Mouse (Mus musculus) kidney, adult 2 months (tissue): ENCODE measurements at regions not wholly inside any gene's neighbourhood (a gene's known extent, or its start where the extent isn't known, plus 50 kb on each side); places are given as distances from the start of the nearest gene placed in this dataset.

Experiments used
- DNase-seq: peaks from one replicate; pipeline ENCODE4 v3.0.0; 2021
- H3K27ac ChIP-seq: fragments of 200-500 bp; 2 replicates; pipeline ENCODE4 v1.5.1; 2012; ENCODE audit warnings: low read depth, low read length, control low read depth, inconsistent platforms; ENCODE audit not compliant: insufficient read depth
- H3K27me3 ChIP-seq: fragments of 200-500 bp; replicated peaks from 2 replicates; pipeline ENCODE4 v1.6.1; 2012; ENCODE audit warnings: mild to moderate bottlenecking, moderate library complexity, low read length, inconsistent platforms; ENCODE audit not compliant: control insufficient read depth, insufficient read depth
- H3K36me3 ChIP-seq: fragments of 200-500 bp; 2 replicates; pipeline ENCODE4 v1.6.1; 2012; ENCODE audit warnings: mild to moderate bottlenecking, moderate library complexity, low read length, inconsistent platforms; ENCODE audit not compliant: control insufficient read depth, insufficient read depth
- H3K4me1 ChIP-seq: fragments of 200-500 bp; 2 replicates; pipeline ENCODE4 v1.6.1; 2011; ENCODE audit warnings: low read length; ENCODE audit not compliant: control insufficient read depth, insufficient read depth
- H3K4me3 ChIP-seq: fragments of 200-500 bp; 2 replicates; pipeline ENCODE4 v1.5.1; 2011; ENCODE audit warnings: mild to moderate bottlenecking, low read depth, low read length, control low read depth; ENCODE audit not compliant: insufficient read depth
- CTCF ChIP-seq: fragments of 200-500 bp; conservative IDR thresholded peaks from 2 replicates; pipeline ENCODE4 v1.5.1; 2011; ENCODE audit warnings: low read depth, mild to moderate bottlenecking, control low read depth, low read length, moderate library complexity, mixed read lengths; ENCODE audit not compliant: insufficient read depth, insufficient read length
- POLR2A ChIP-seq: fragments of 200-500 bp; IDR thresholded peaks from one replicate; pipeline ENCODE4 v1.6.1; 2011; ENCODE audit warnings: low read depth, low read length, control low read depth
- WGBS: fragments of 180-500 bp; shearing (Covaris S2); methylation state at CpG from one replicate; pipeline ENCODE4 v1.1.7; 2018; 5-methylcytosine and 5-hydroxymethylcytosine counted together

DNA sequence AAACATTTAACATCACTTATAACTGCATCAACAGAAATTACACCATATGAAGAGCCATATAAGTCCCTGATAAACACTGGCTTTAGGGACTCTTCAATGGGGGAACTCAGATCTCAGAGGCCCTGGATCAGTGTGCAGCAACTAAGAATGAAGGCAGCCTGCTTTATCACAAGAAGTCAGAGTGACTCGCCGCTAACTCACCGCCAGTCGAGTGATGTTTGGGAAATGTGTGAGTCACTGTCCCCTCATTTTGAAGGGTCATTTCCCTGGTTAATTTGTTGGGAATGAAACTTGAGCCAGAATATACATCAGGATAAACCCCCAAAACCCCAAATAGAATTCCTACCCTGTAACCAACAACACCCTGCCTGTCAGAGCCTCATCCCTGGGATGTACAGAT lies 208.5 kb upstream of the Spdye4c start:
- H3K27ac ChIP-seq, result no peak overlapping the region
- H3K4me3 ChIP-seq, result no peak overlapping the region
- no peak for DNase-seq
- no peaks in the 10 kb centered on the region for H3K36me3 ChIP-seq
- WGBS, result 74% methylated on average over 4 of the region's 4 CpGs
- H3K27me3 ChIP-seq, result no peaks in the 10 kb centered on the region
- TF ChIP-seq CTCF, result no peak
- no peak for TF ChIP-seq POLR2A
- H3K4me1 ChIP-seq, result peaks cover 3% of the 10 kb centered on the region; the same call in 1 of the 2 replicates

DNA sequence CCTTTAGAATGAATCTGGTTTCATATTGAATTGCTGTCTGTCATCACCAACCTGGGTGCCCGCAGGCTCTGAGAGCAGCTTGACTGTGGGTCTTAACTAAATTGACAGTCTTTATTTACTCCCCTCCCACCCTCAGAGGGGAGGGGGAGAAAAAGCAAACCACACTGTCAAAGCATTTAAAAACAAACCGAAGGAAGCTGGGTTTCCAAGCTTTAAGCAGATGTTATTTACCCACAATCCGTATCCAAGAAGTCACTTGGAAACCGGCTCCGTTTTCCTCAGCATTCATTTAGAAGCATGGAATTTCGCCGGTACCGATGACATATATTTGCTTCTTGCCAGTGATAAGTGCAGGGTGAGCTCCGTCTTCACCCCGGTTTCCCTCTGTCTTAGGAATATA lies 206.4 kb upstream of the Spdye4c start:
- Histone ChIP-seq H3K4me1 (peaks cover 3% of the 10 kb centered on the region; the same call in 1 of the 2 replicates), H3K27ac (no peak overlapping the region), H3K27me3 (no peaks in the 10 kb centered on the region), H3K36me3 (no peaks in the 10 kb centered on the region), H3K4me3 (no peak overlapping the region)
- no peak for DNase-seq
- 85% methylated on average over 10 of the region's 10 CpGs for WGBS
- TF ChIP-seq CTCF, result no peak
- TF ChIP-seq POLR2A, result no peak

GRCm38 (mm10) chr2:128386846-128387621 lies 204.0 kb upstream of the Spdye4c start:
- WGBS, result 38% methylated on average over 4 of the region's 4 CpGs
- H3K27ac ChIP-seq, result no peak overlapping the region
- peaks cover 3% of the 10 kb centered on the region; the same call in 1 of the 2 replicates for H3K4me1 ChIP-seq
- DNase-seq, result peak; percentile 78
- no peaks in the 10 kb centered on the region for H3K36me3 ChIP-seq
- TF ChIP-seq POLR2A (no peak), CTCF (no peak)
- no peak overlapping the region for H3K4me3 ChIP-seq
- no peaks in the 10 kb centered on the region for H3K27me3 ChIP-seq

DNA sequence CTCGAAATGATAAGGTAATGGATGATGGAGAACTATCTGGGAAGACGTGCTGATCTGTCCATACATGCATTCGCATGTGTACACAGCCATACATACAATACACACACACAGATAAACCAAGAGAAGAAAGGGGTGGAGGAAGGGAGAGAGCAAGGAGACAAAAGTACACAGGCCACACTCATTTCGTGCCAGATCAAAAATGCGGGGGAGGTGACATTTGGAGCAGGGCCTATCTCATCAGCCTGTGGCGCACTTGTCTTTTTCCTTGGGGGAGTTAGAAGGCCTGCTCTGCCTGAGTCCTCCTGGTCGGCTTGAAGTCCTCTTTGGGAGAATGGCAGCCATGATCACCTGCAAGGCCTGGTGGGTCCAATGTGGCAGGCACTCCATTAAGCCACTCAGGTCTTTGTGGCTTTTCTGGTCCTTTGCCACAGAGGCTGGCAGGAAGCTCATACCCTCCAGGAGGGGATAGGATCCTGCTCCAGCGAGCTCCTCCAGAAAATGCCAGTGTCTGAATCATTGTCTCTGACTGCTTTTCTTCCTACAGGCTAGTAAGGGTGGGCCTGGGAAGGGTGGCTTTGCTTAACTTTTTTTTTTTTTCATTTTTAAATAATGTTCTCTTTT lies 203.0 kb upstream of the Spdye4c start:
- Histone ChIP-seq H3K36me3 (no peaks in the 10 kb centered on the region), H3K4me3 (no peak overlapping the region), H3K4me1 (peaks cover 3% of the 10 kb centered on the region; the same call in 1 of the 2 replicates), H3K27me3 (no peaks in the 10 kb centered on the region), H3K27ac (no peak overlapping the region)
- no peak for DNase-seq
- 91% methylated on average over 8 of the region's 8 CpGs for WGBS
- TF ChIP-seq POLR2A, result no peak
- no peak for TF ChIP-seq CTCF

- Histone ChIP-seq H3K27me3 (no peaks in the 10 kb centered on the region), H3K27ac (no peak overlapping the region), H3K36me3 (no peaks in the 10 kb centered on the region), H3K4me1 (peaks cover 3% of the 10 kb centered on the region; the same call in 1 of the 2 replicates), H3K4me3 (no peak overlapping the region)
- peak; percentile 33 for DNase-seq
- 32% methylated on average over 7 of the region's 7 CpGs for WGBS
- TF ChIP-seq POLR2A (no peak), CTCF (no peak)
Measured at GRCm38 (mm10) chr2:128388883-128389470, 202.0 kb upstream of the Spdye4c start.

DNA sequence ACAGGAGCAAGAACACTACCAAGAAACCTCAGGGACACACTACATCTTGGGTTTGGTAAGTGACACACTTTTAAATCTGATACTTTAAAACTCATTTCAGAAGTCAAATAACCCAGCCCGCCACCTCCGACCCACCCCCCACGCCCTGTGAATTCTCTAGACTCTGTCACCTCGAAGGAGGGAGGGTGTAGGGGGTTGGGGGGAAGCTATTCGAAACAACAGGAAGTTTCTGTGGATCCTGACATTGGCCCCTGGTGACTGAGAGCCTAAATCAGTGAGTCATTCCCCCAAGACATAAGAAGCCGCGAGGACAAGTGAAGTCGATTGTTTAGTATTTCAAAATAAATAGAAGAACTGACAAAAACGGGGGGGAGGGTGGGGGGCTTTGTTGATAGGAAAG lies 198.7 kb upstream of the Spdye4c start:
- no peaks in the 10 kb centered on the region for H3K4me1 ChIP-seq
- H3K27me3 ChIP-seq, result no peaks in the 10 kb centered on the region
- WGBS, result 53% methylated on average over 9 of the region's 9 CpGs
- H3K36me3 ChIP-seq, result no peaks in the 10 kb centered on the region
- no peak for DNase-seq
- no peak overlapping the region for H3K4me3 ChIP-seq
- no peak overlapping the region for H3K27ac ChIP-seq
- TF ChIP-seq POLR2A (no peak), CTCF (no peak)

DNA sequence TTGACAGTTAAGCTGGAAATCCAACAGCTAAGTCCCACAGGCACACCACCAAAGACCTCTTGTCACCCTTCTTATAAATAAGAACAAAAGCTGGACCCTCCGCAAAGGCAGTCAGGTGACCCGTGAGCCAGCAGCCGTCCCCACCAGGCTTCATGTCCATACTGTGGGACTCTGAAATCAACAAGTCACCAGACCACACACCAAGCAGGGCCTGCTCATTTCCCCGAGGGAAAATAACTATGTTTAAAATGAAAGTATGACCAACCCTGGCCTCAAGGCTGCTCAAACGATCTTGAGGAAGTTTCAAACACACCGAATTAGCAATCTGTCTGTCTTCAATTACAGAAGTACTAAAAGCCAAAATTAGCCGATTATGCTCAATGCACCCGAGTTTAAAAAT lies 197.6 kb upstream of the Spdye4c start:
- Histone ChIP-seq H3K27ac (no peak overlapping the region), H3K4me3 (no peak overlapping the region), H3K4me1 (no peaks in the 10 kb centered on the region), H3K36me3 (no peaks in the 10 kb centered on the region), H3K27me3 (no peaks in the 10 kb centered on the region)
- WGBS, result 63% methylated on average over 8 of the region's 8 CpGs
- DNase-seq, result no peak
- TF ChIP-seq POLR2A, result no peak
- no peak for TF ChIP-seq CTCF
